Mouse (Mus musculus): ENCODE data around the gene Glud1.
"Not testable (repeated sequence)": the region's sequence is repeated elsewhere in the genome, so short reads cannot be mapped to it uniquely, and the experiment has no call there.

The Glud1 gene

DNA sequence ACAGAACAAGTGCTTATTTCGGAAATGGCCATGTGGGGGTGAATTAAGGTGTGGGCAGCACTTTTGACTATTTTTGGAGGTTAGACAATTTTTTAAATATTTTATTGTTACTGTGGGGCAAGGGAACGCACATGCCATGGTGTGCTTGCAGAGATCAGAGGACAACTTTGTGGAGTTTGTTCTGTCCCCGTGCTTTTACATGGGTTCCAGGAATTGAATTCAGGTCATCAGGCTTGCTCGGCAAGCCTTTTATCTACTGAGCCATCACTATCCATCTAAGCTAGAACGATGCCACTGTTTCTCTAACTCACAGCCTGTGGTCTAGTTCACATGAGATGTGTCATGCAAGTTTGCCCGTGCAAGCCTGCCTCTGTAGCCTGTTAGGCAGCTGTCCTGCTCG is 37.8 kb downstream of the Glud1 start:
- no peak for DNase-seq (ENCODE audit: extremely low read depth, low read depth, low spot score)

DNA sequence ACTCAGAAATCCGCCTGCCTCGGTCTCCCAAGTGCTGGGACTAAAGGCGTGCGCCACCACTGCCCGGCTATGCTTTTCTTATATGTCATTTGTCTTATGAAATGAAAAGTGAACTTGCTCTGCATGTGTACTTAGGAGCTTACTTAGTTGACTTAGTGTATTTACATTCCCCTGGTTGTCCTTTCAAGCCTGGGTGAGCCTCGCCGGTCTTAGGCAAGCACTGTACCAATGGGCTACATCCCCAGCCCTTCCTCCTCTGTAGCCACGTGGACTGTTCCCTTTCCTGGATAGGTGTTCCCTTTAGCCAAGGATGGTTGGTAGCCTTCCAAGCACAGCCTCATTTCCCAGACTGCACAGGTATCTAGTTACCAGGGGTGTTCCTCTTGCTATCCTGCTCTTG is 38.5 kb downstream of the Glud1 start:
- no peak for DNase-seq (ENCODE audit: extremely low read depth, low read depth, low spot score)

- no peak for DNase-seq (ENCODE audit: extremely low read depth, low read depth, low spot score)
These were observed 41.1 kb downstream of the Glud1 start for GRCm38 (mm10) chr14:34351660-34352059.

DNA sequence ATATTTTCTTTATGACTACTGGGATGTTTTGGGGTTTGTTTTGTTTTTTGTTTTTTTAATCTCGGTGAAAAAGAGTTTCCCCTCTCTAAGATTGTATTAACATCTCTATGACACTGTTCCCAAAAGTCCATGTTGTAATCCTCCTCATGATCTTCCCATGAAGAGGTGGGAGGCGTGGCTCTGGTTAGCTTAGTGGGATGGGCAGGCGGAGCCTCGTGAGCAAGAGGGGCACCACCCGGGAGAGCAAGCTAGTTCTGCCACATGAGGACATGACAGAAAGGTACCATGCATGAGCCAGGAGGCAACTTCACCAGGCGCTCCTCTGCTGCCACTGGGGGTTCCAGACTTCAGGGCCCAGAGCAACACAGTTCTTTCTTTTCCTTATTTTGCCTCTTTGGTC is 42.0 kb downstream of the Glud1 start:
- no peak for DNase-seq (ENCODE audit: extremely low read depth, low read depth, low spot score)

DNA sequence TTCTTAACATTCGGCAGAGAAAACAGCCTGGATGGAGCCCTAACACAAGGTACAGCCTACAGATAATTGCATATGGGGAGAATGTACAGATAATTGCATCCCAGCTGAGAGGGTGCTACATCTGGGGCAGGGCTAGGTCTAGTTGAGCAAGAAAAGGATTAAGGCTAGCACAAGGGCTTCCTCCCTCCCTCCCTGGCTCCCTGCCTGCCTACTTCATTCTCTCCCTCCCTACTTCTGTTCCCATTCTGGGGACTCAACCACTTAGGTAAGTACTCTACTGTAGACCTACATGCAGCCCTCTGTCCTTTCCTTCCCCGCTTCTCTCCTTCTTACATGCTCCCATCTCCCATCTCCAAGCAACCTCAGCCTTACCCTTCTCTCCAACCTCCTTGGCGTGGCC is 42.8 kb downstream of the Glud1 start:
- no peak for DNase-seq (ENCODE audit: extremely low read depth, low read depth, low spot score)

GRCm38 (mm10) chr14:34354456-34354855 is 43.9 kb downstream of the Glud1 start:
- DNase-seq (ENCODE audit: extremely low read depth, low read depth, low spot score): no peak

- DNase-seq (ENCODE audit: extremely low read depth, low read depth, low spot score): no peak
These were observed 44.8 kb downstream of the Glud1 start, which contains the start of gene Fam25c for GRCm38 (mm10) chr14:34355301-34355700. Gene Fam25c (minus strand): TSS chr14:34355433.

- no peak for DNase-seq (ENCODE audit: extremely low read depth, low read depth, low spot score)
These were observed 47.3 kb downstream of the Glud1 start for GRCm38 (mm10) chr14:34357671-34358455.

DNA sequence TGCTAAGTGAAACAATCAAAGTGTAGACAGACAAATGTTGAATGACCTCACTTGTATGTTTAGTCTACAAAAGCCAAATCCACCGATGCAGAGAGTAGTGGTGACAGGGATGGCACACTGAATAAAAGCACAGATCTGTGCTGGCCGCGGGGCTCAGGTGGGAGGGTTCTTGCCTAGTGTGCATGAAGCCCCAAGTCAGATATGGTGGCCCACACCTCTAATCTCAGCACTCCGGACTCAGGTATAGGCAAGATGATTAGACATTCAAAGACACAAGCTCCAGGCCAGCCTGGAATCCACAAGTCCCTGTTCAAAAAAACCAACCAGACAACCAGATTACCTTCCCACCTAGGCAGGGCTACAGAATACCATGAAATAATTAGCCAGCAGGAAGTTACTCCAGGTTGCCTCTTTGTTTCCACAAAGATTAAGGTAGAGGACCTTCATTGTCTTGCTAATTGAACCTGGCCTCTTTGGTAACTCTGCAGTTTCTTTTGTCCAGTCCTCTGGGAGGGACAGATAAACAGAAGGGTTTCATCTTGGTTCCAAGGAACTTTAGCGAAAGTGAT is 49.2 kb downstream of the Glud1 start:
- no peak for DNase-seq (ENCODE audit: extremely low read depth, low read depth, low spot score)

DNA sequence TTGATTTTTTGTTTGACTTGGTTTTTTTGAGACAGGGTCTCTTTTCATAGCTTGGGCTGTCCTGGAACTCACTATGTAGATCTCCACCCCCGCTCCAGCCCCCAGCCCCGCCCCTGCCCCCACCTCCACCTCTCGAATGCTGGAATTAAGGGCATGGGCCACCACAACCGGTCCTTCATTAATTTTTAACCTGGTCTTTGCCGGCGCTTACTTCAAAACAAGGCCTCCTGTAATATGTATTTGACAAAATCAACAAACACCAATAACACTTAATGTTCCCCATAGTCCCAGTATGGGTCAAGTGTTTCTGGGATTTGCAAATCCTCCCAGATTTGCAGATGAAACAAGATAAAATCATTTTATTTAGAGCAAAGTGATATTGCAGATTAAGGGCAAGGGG is 49.7 kb downstream of the Glud1 start:
- no peak for DNase-seq (ENCODE audit: extremely low read depth, low read depth, low spot score)

DNA sequence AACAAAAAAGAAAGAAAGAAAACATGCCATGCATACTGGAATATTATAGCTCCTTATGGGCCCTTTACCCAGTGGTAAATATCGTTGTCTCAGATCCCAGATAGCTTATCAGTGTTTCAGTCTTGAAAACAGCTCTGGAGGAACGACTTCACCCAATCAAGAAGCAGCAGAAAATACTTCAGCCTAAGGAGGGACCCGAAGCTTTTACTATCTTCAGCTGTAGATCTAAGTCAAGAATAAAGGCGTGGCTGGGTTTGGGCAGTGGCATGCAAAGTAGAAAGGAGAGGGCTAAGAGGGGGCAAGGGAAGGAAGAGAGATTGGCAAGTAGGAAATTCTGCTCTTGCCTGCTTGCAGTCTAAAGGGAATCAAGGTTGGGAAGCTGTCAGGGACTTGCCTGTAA is 51.6 kb downstream of the Glud1 start:
- no peak for DNase-seq (ENCODE audit: extremely low read depth, low read depth, low spot score)

DNA sequence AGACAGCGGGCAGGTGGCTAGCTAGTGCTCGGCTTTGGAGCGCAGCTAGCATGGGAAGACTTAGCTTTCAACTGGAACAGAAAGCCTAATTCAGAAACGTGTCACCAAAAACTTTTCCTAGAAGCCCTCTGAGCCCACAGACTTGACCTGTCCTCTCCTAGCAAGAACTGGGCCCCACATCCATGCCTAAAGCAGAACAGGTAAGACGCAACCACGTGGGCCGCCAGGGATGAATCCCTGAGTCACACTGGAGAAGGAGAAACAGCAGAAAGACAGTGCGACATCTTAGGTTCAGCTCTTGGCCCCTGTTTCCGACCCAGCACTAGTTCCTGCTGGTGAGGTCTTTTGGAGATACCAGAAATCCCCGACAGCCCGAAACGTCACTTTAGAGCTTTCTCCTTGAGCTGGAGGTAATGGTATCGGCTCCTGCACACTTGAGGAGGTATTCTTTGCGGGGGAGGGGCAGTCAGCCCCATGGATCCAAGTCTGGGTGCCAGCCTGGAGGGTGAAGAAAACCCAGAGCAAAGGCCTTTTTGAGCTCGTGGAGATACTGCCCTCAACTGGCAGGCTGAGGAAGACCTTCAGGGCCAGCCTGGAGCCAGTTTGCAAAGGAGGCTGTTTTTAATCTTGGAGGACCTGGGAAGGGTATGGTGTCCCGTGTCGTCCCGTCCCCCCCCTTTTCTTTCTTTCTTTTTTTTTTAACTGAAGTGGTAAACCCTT is 52.4 kb downstream of the Glud1 start:
- no peak for DNase-seq (ENCODE audit: extremely low read depth, low read depth, low spot score)

DNA sequence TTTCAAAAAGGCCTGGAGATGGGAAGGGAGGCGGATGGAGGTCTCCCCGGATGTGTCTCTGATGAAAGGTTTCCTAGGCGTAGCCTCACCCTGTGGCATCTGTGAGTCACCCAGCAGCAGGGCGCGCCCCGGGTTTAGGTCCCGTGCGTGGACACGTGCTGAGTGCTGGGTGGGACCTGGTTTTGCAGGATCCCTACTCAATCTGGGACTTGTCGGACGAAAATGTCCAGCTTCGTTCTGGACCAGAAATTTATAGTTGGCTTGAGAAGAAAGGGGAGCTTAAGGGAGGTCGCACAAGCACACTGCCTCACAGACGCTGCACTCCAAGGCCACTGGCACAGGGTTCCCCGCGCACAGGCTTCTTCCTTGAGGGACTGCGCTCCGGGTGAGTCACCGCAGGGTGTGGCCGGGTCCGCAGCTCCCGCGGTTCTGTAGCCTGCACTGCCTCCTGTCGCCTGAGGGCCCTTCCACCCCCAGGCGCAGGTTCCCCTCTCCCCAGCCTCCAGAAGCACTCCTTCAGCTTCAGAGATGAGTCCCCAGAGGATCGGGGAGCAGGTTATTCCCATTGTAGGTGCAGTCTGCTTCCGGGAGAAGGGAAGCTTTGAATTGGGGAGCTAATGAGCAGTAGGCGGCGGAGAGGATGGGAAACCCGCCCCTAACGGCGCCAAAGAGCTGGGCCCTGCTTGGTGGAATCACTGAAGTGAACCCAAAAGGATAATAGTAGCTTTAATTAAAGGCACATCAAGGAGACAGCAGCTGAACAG is 53.1 kb downstream of the Glud1 start:
- DNase-seq (ENCODE audit: extremely low read depth, low read depth, low spot score): no peak

GRCm38 (mm10) chr14:34364254-34365146 is 54.0 kb downstream of the Glud1 start:
- not testable (repeated sequence) for DNase-seq (ENCODE audit: extremely low read depth, low read depth, low spot score)

GRCm38 (mm10) chr14:34365147-34365507 is 54.6 kb downstream of the Glud1 start:
- no peak for DNase-seq (ENCODE audit: extremely low read depth, low read depth, low spot score)

GRCm38 (mm10) chr14:34370203-34370602 is 59.7 kb downstream of the Glud1 start:
- no peak for DNase-seq (ENCODE audit: extremely low read depth, low read depth, low spot score)

- DNase-seq (ENCODE audit: extremely low read depth, low read depth, low spot score): no peak
These were observed 60.4 kb downstream of the Glud1 start for GRCm38 (mm10) chr14:34370921-34371320.

DNA sequence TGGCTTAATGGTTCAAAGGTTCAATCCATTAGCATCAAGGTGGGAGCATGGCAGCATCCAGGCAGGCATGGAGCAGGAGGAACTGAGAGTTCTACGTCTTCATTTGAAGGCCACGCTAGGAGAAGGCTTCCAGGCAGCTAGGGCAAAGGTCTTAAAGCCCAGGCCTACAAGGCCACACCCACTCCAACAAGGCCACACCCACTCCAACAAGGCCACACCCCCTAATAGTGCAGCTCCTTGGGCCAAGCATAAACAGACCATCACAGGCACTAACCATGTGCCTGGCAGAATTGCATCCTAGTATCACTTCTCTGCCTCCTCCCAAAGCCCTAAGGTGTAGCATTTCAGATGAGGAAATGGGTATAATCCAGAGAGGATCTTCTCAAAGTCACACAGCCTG is 61.2 kb downstream of the Glud1 start:
- no peak for DNase-seq (ENCODE audit: extremely low read depth, low read depth, low spot score)

DNA sequence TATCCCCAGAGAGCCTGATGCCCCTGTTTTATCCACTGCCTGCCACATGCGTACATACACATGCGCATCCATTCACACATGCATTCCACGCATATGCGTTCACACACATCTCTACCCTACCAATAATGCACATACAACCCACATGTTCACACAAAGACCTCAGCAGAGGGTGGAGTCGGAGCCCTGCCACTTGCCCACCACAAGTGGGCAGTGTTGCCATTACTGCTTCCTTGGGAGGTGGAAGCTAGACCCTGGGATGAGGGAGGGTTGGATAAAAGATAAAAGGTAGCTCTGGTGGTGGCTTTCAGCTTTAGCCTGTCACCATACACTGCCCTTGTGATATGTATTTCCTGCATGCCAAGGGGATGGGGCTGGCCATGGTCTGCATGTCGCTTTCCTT is 62.1 kb downstream of the Glud1 start:
- DNase-seq (ENCODE audit: extremely low read depth, low read depth, low spot score): no peak

DNA sequence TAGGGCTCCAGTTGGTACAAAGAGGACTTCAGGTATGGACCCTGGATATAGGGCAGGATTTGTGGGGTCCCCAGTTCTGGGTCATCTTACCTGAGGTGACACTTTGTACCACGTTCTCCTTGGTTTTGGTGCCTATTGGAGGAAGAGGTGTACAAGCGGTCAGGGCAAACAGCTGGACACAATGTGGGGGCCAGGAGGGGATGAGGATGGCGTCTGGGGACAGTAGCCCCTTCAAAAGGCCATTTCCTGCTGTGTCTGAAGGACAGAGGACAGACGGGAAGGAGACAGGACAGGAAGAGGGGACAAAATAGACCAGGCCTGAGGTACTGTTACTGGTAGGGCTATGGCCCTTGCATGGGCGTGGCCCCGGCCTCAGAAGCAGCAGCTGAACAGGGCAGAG is 63.1 kb downstream of the Glud1 start:
- no peak for DNase-seq (ENCODE audit: extremely low read depth, low read depth, low spot score)
